Mouse (Mus musculus) MEL (cell line): ENCODE measurements at regions not wholly inside any gene's neighbourhood (a gene's known extent, or its start where the extent isn't known, plus 50 kb on each side); places are given as distances from the start of the nearest gene placed in this dataset.

ENCODE experiments used
- CTCF ChIP-seq, 3 experiments: IDR thresholded peaks in 2 of 3; conservative IDR thresholded peaks in 1 of 3; 2 replicates each; pipeline ENCODE4 v1.5.1; 2011 to 2012; ENCODE audit warnings: low read length in 3 of 3, low read depth in 2 of 3, mild to moderate bottlenecking in 2 of 3, improper control_type of control experiment in 1 of 3, inconsistent platforms in 1 of 3, mixed read lengths in 1 of 3, moderate library complexity in 1 of 3; ENCODE audit not compliant: control insufficient read depth in 1 of 3, insufficient read depth in 1 of 3, poor library complexity in 1 of 3, severe bottlenecking in 1 of 3
- EP300 ChIP-seq, 2 experiments: IDR thresholded peaks; 2 replicates each; pipeline ENCODE4 v1.6.1; 2011; ENCODE audit warnings: improper control_type of control experiment in 2 of 2, low read length in 2 of 2, low read depth in 1 of 2, mild to moderate bottlenecking in 1 of 2
- GATA1 ChIP-seq: IDR thresholded peaks from 2 replicates; pipeline ENCODE4 v1.6.1; 2011; ENCODE audit warnings: low read depth, low read length, improper control_type of control experiment
- MAZ ChIP-seq: IDR thresholded peaks from 2 replicates; pipeline ENCODE4 v1.6.1; 2012; ENCODE audit warnings: low read depth, mild to moderate bottlenecking, inconsistent platforms, low read length, improper control_type of control experiment
- POLR2A ChIP-seq, 2 experiments: IDR thresholded peaks; 2 replicates each; pipeline ENCODE4 v1.6.1; 2011 to 2012; ENCODE audit warnings: low read length in 2 of 2, mild to moderate bottlenecking in 2 of 2, control low read depth in 1 of 2, improper control_type of control experiment in 1 of 2, low read depth in 1 of 2, moderate library complexity in 1 of 2; ENCODE audit not compliant: control insufficient read depth in 1 of 2, insufficient read depth in 1 of 2, poor library complexity in 1 of 2
- RAD21 ChIP-seq: IDR thresholded peaks from 2 replicates; pipeline ENCODE4 v1.6.1; 2011; ENCODE audit warnings: mild to moderate bottlenecking, low read depth, low read length, improper control_type of control experiment
- RCOR1 ChIP-seq: IDR thresholded peaks from 2 replicates; pipeline ENCODE4 v1.6.1; 2012; ENCODE audit warnings: low read depth, mild to moderate bottlenecking, inconsistent platforms, low read length, improper control_type of control experiment
- SIN3A ChIP-seq: IDR thresholded peaks from 2 replicates; pipeline ENCODE4 v1.6.1; 2012; ENCODE audit warnings: low read length, improper control_type of control experiment, inconsistent platforms
- USF1 ChIP-seq: IDR thresholded peaks from 2 replicates; pipeline ENCODE4 v1.6.1; 2014; ENCODE audit warnings: low read depth, mild to moderate bottlenecking, inconsistent platforms, low read length, improper control_type of control experiment, moderate library complexity
- ZNF384 ChIP-seq: IDR thresholded peaks from 2 replicates; pipeline ENCODE4 v1.6.1; 2012; ENCODE audit warnings: low read depth, mild to moderate bottlenecking, inconsistent platforms, low read length, improper control_type of control experiment

DNA sequence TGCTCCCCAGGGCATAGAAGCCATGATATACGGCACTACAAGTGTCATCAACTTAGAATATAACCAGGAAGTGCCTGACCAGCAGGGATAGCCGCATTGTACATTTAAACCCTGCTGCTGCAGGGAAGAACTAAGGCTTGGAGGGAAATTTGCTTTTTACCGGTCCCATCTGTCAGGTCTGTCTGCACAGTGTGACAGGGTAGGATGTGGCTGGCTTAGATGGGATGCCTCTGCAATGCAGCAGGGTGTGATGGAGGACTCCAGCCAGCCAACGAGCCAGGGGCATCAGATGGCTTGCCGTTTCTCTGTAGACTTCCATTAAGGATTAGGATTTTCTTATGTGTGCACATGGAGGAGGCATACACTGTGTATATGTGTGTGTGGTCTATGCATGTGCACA lies 426.2 kb upstream of the Auts2 start:
- TF ChIP-seq MAZ (no peak), CTCF (IDR thresholded peaks at IDR 0.05 in 2 of 3, conservative IDR thresholded peaks at IDR 0.05 in 1 of 3; ENCODE audit: control insufficient read depth in 1 of 3, insufficient read depth in 1 of 3, low read depth in 2 of 3, low read length in 3 of 3, poor library complexity in 1 of 3, severe bottlenecking in 1 of 3) (no peak), USF1 (no peak), POLR2A (IDR thresholded peaks at IDR 0.05; ENCODE audit: control insufficient read depth in 1 of 2, insufficient read depth in 1 of 2, low read depth in 1 of 2, low read length in 2 of 2, poor library complexity in 1 of 2) (no peak), ZNF384 (no peak), SIN3A (no peak), GATA1 (no peak), RCOR1 (no peak), EP300 (IDR thresholded peaks at IDR 0.05; ENCODE audit: low read depth in 1 of 2, low read length in 2 of 2) (no peak), RAD21 (no peak)
